Mouse (Mus musculus): Measurements from ENCODE around the gene Map3k1. TPM values are rescaled to one million over a fixed set of nuclear protein-coding genes. Genes with fewer than 3 reads are reported as not detected.
A peak's percentile ranks its signal among the peaks of the same experiment; 100 is the strongest.

Map3k1 gene
- polyA plus RNA-seq, 1 experiment from 2014 or later = 13.5 TPM

DNA sequence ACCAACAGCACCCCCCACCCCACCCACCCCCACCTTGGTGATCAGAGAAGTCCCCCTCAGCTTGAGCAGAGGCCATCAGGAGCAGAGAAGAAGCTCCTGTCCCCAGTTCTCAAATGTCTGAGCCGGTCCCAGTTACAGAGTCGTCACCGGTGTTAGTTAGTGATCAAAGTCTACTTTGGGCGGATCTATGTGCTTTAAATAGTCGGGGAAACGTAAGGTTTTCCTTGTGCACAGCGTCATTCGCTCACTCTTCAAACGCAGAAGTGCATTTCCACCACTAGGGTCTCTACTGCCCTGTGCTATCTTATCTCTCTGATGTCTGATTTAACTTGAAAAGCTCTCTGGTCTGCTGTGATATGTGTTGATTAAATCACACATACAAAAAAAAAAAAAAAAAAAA, 38.0 kb downstream of the Map3k1 start:
- no peaks in the 10 kb centered on the region for H3K4me1 ChIP-seq (ENCODE audit: control insufficient read depth, insufficient read depth, low read depth, low read length)
- H3K27me3 ChIP-seq (replicated peaks; ENCODE audit: control insufficient read depth, insufficient read depth, low read length) = no peaks in the 10 kb centered on the region
- no peak overlapping the region for H3K9ac ChIP-seq (ENCODE audit: low read depth, low read length)
- no peak overlapping the region for H3K4me3 ChIP-seq (ENCODE audit: low read length)
- H3K27ac ChIP-seq (ENCODE audit: low read depth, low read length) = no peak overlapping the region
- no peak overlapping the region for H3K4me2 ChIP-seq (ENCODE audit: low read length)
- ATAC-seq = 0 out of 2 replicates have a peak, but pooled peaks have one; percentile 5
- WGBS = 94% methylated on average over 9 of the region's 9 CpGs
- peaks cover 36% of the 10 kb centered on the region for H3K36me3 ChIP-seq (ENCODE audit: control insufficient read depth, insufficient read depth, low read length)
- no peaks in the 10 kb centered on the region for H3K9me3 ChIP-seq (ENCODE audit: control insufficient read depth, low read length)

DNA sequence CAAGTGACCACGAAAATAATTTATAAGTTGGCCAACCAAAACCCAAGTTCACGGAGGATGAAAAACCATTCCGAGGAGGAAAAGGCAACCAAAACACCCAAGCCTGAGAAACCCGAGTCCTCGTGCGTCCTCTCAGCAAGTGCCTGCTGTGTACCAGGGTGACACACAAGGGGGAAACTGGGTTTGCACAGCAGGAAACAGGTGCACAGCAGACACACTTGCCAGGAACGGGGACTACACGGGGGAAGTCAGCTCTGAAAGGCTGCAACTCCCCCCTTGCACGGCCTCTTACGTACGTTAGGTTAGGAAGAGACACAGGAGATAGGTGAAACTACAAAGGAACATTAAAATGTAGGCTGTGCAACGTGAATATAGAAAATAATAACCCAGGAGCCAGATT, 46.3 kb downstream of the Map3k1 start:
- Histone ChIP-seq H3K4me2 (ENCODE audit: low read length) (no peak overlapping the region), H3K36me3 (ENCODE audit: control insufficient read depth, insufficient read depth, low read length) (peaks cover 59% of the 10 kb centered on the region), H3K9ac (ENCODE audit: low read depth, low read length) (no peak overlapping the region), H3K4me1 (ENCODE audit: control insufficient read depth, insufficient read depth, low read depth, low read length) (no peaks in the 10 kb centered on the region), H3K4me3 (ENCODE audit: low read length) (no peak overlapping the region), H3K27ac (ENCODE audit: low read depth, low read length) (no peak overlapping the region), H3K27me3 (replicated peaks; ENCODE audit: control insufficient read depth, insufficient read depth, low read length) (no peaks in the 10 kb centered on the region), H3K9me3 (ENCODE audit: control insufficient read depth, low read length) (no peaks in the 10 kb centered on the region)
- WGBS = 94% methylated on average over 12 of the region's 12 CpGs
- no peak for ATAC-seq

DNA sequence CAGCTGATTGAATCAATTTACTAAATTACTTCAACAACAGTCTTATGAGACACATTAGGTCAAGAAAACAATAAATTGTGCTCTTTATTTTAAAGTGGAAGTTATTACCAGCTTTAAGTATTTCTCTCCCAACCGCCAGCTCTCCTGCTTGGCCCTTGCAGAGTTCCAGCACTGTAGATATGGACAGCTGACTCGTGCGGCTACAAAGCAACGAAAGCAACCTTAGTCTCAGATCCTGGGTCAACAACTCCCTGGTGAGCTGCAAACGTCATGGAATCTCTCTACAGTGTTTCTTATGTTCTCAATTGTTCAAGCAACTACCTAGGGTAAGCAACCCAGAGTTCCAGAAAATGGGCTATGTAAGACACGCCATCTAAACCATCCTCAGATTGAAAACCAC, 51.8 kb downstream of the Map3k1 start:
- no peaks in the 10 kb centered on the region for H3K27me3 ChIP-seq (replicated peaks; ENCODE audit: control insufficient read depth, insufficient read depth, low read length)
- no peak overlapping the region for H3K4me3 ChIP-seq (ENCODE audit: low read length)
- H3K36me3 ChIP-seq (ENCODE audit: control insufficient read depth, insufficient read depth, low read length) = peaks cover 74% of the 10 kb centered on the region
- no peak overlapping the region for H3K4me2 ChIP-seq (ENCODE audit: low read length)
- no peaks in the 10 kb centered on the region for H3K9me3 ChIP-seq (ENCODE audit: control insufficient read depth, low read length)
- H3K27ac ChIP-seq (ENCODE audit: low read depth, low read length) = no peak overlapping the region
- H3K4me1 ChIP-seq (ENCODE audit: control insufficient read depth, insufficient read depth, low read depth, low read length) = no peaks in the 10 kb centered on the region
- no peak for ATAC-seq
- WGBS = 92% methylated on average over 6 of the region's 6 CpGs
- H3K9ac ChIP-seq (ENCODE audit: low read depth, low read length) = no peak overlapping the region

DNA sequence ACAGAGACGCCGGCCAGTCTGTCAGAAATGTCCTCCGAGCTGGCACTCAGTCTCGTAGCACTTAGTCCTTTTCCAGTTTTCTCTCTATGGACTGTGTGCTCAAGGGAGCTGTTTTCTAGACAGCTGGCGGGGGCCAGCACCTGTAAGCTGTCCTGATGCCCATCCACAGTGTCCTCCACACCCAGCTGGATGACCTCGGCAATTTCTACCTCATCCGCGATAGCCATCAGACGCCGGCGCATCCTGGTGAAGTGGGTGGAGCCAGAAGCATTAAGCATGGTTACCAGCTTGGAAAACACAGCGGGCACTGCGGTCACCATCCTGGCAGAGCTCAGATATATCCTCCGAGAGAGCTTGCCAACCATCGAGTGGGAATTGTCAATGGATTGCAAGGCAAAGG, 52.9 kb downstream of the Map3k1 start:
- no peak overlapping the region for H3K4me3 ChIP-seq (ENCODE audit: low read length)
- no peak overlapping the region for H3K9ac ChIP-seq (ENCODE audit: low read depth, low read length)
- H3K36me3 ChIP-seq (ENCODE audit: control insufficient read depth, insufficient read depth, low read length) = peaks cover 76% of the 10 kb centered on the region
- H3K4me2 ChIP-seq (ENCODE audit: low read length) = no peak overlapping the region
- H3K9me3 ChIP-seq (ENCODE audit: control insufficient read depth, low read length) = no peaks in the 10 kb centered on the region
- no peaks in the 10 kb centered on the region for H3K27me3 ChIP-seq (replicated peaks; ENCODE audit: control insufficient read depth, insufficient read depth, low read length)
- no peaks in the 10 kb centered on the region for H3K4me1 ChIP-seq (ENCODE audit: control insufficient read depth, insufficient read depth, low read depth, low read length)
- WGBS = 92% methylated on average over 15 of the region's 15 CpGs
- H3K27ac ChIP-seq (ENCODE audit: low read depth, low read length) = no peak overlapping the region
- ATAC-seq = no peak

DNA sequence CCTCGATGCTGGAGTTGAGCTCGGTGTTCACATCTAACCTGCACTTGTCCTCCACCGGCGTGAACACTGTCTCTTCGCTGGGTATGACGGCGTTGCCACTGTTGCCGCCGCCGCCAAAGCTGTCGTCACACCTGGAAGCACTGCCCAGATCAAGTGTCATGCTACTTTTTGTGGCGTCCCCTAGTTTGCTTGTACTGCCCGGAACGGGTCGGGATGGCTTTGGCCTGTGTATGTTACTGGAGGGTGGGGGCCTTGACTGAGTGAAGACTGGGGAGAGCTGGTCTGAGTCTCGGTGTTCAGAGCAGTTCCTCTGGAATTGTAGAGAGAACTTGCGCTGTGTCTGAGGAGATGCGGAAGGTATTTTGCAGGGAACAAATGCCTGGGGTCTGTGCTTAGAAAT, 53.4 kb downstream of the Map3k1 start:
- Histone ChIP-seq H3K4me1 (ENCODE audit: control insufficient read depth, insufficient read depth, low read depth, low read length) (no peaks in the 10 kb centered on the region), H3K9ac (ENCODE audit: low read depth, low read length) (no peak overlapping the region), H3K27me3 (replicated peaks; ENCODE audit: control insufficient read depth, insufficient read depth, low read length) (no peaks in the 10 kb centered on the region), H3K9me3 (ENCODE audit: control insufficient read depth, low read length) (no peaks in the 10 kb centered on the region), H3K36me3 (ENCODE audit: control insufficient read depth, insufficient read depth, low read length) (peaks cover 72% of the 10 kb centered on the region), H3K4me3 (ENCODE audit: low read length) (no peak overlapping the region), H3K4me2 (ENCODE audit: low read length) (no peak overlapping the region), H3K27ac (ENCODE audit: low read depth, low read length) (no peak overlapping the region)
- no peak for ATAC-seq
- WGBS = 98% methylated on average over 18 of the region's 18 CpGs

DNA sequence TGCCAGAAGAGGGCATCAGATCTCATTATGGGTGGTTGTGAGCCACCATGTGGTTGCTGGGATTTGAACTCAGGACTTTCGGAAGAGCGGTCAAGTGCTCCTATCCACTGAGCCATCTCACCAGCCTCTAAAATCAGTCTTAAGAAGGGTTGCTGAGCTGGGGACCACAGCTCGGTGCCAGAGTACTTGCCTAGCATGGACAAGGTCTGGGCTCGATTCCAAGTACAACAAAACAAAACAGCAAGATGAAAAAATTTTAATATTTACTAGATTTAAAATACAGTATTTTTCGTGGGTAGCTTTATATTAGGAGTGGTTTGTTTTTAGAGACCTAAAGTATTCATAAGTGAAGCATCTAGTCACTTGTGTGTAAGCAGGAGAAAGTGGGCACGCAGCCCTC, 55.5 kb downstream of the Map3k1 start:
- no peak overlapping the region for H3K4me3 ChIP-seq (ENCODE audit: low read length)
- no peak overlapping the region for H3K4me2 ChIP-seq (ENCODE audit: low read length)
- H3K9me3 ChIP-seq (ENCODE audit: control insufficient read depth, low read length) = no peaks in the 10 kb centered on the region
- H3K4me1 ChIP-seq (ENCODE audit: control insufficient read depth, insufficient read depth, low read depth, low read length) = no peaks in the 10 kb centered on the region
- WGBS = 90% methylated on average over 6 of the region's 6 CpGs
- no peak overlapping the region for H3K9ac ChIP-seq (ENCODE audit: low read depth, low read length)
- no peak for ATAC-seq
- no peaks in the 10 kb centered on the region for H3K27me3 ChIP-seq (replicated peaks; ENCODE audit: control insufficient read depth, insufficient read depth, low read length)
- H3K36me3 ChIP-seq (ENCODE audit: control insufficient read depth, insufficient read depth, low read length) = peaks cover 68% of the 10 kb centered on the region
- no peak overlapping the region for H3K27ac ChIP-seq (ENCODE audit: low read depth, low read length)

DNA sequence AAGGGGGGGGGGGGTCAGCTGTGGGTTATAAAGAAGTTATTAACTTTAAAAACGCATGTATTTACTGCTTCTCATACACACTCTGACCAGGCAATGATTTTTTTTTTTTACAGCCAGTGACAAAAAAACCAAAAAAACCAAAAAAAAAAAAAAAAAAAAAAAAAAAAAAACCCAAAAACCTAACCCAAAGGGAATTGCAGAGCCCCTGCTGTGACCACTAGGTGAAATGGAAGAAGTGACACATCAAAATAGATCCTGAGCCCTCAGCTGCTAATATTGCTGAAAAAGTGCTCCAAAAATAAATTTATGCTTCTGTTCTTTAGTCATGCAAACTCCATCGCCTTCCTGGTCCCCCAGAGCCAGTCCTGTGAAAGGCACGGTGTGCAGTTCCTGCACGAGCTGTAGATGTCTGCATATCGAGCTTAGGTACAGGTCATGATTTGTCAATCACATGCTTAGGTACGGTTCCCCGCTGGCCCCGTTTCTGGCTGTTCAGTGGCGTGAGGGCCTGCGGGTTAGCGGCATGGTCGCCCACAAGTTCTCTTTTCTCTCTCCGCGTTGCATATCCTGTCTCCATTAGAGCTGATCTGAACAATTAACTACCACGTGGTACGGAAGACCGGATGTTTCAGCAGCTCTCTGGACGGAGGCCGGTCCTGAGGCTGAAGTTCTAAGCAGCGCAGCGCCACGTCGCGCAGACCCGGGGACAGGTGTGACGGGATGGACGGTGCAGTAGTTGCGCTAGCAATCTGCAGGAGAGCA, 60.3 kb downstream of the Map3k1 start:
- Histone ChIP-seq H3K9ac (ENCODE audit: low read depth, low read length) (no peak overlapping the region), H3K27me3 (replicated peaks; ENCODE audit: control insufficient read depth, insufficient read depth, low read length) (no peaks in the 10 kb centered on the region), H3K9me3 (ENCODE audit: control insufficient read depth, low read length) (no peaks in the 10 kb centered on the region), H3K36me3 (ENCODE audit: control insufficient read depth, insufficient read depth, low read length) (peaks cover 28% of the 10 kb centered on the region), H3K4me1 (ENCODE audit: control insufficient read depth, insufficient read depth, low read depth, low read length) (no peaks in the 10 kb centered on the region), H3K4me3 (ENCODE audit: low read length) (no peak overlapping the region), H3K4me2 (ENCODE audit: low read length) (no peak overlapping the region), H3K27ac (ENCODE audit: low read depth, low read length) (no peak overlapping the region)
- ATAC-seq = no peak
- WGBS = 94% methylated on average over 28 of the region's 28 CpGs

DNA sequence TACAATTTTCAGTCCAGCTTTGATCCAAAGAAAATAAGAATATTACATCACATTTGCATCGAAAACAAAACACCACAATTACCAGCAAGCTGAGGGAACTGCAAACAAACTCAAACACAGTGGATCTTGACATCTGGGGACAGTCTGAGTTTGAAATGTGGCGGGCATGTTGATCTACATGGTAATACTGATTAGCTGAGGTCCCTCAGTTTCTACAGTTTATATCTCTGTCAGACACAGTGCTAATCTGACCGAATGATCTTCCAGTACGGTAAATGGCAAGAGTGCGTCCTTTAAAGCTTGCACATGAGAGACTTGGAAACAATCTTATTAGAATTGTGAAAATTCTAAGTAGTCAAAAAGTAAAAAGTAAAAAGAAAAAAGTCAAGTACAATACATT, 62.0 kb downstream of the Map3k1 start:
- Histone ChIP-seq H3K27me3 (replicated peaks; ENCODE audit: control insufficient read depth, insufficient read depth, low read length) (no peaks in the 10 kb centered on the region), H3K9ac (ENCODE audit: low read depth, low read length) (no peak overlapping the region), H3K4me1 (ENCODE audit: control insufficient read depth, insufficient read depth, low read depth, low read length) (no peaks in the 10 kb centered on the region), H3K36me3 (ENCODE audit: control insufficient read depth, insufficient read depth, low read length) (peaks cover 19% of the 10 kb centered on the region), H3K27ac (ENCODE audit: low read depth, low read length) (no peak overlapping the region), H3K4me3 (ENCODE audit: low read length) (no peak overlapping the region), H3K9me3 (ENCODE audit: control insufficient read depth, low read length) (no peaks in the 10 kb centered on the region), H3K4me2 (ENCODE audit: low read length) (no peak overlapping the region)
- no peak for ATAC-seq
- WGBS = 97% methylated on average over 5 of the region's 5 CpGs

DNA sequence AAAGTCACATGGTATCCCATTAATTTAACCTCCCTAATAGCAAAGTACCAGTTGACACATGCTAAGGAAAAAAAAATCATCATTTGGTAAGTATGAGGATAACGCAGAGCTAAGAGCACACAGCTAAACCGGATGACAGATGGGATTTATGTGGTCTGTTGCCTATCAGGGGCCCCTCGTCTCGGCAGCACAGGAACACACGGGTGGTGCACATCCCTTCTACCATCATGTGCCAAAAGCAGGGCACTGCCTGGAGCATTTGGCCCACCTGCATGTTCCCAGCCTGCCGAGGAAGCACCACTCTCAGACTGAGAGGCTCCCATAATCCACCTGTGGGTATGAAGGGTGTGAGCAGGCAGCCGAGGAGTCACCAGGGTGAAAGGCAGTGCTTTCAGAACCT, 63.6 kb downstream of the Map3k1 start:
- Histone ChIP-seq H3K36me3 (ENCODE audit: control insufficient read depth, insufficient read depth, low read length) (peaks cover 14% of the 10 kb centered on the region), H3K27ac (ENCODE audit: low read depth, low read length) (no peak overlapping the region), H3K9ac (ENCODE audit: low read depth, low read length) (no peak overlapping the region), H3K9me3 (ENCODE audit: control insufficient read depth, low read length) (no peaks in the 10 kb centered on the region), H3K27me3 (replicated peaks; ENCODE audit: control insufficient read depth, insufficient read depth, low read length) (no peaks in the 10 kb centered on the region), H3K4me1 (ENCODE audit: control insufficient read depth, insufficient read depth, low read depth, low read length) (no peaks in the 10 kb centered on the region), H3K4me2 (ENCODE audit: low read length) (no peak overlapping the region), H3K4me3 (ENCODE audit: low read length) (no peak overlapping the region)
- 77% methylated on average over 7 of the region's 7 CpGs for WGBS
- ATAC-seq = peak; percentile 52; the same call in 1 of the 2 replicates

Data from hindbrain, embryonic 16.5 days (tissue).